In the genomic region with DNA sequence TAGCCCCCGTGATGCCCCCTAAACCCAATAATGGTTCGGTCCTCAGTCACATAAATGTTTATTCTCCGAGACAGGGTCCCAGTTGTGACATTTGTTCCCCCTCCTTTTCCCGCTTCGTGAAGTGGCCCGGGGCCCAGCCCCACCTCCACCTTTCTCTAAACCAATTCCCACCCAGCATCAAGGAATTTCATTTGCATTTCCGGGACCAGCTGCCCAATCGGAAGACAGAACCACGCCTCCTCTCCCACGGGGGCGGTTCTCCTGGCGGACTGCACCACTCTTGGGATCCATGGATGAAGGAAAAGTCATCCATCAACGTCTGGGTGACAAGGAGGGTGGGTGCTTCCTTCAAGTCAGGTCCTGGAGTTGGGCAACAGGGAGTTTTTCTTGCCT, we compare ENCODE assay signal across 8 mouse cellular contexts. TPM values are rescaled to one million over a fixed set of nuclear protein-coding genes. Genes with fewer than 3 reads are reported as not detected.
DNase-seq lines count a peak whose midpoint lies in the region; ATAC-seq and TF ChIP-seq lines count a peak whose summit lies in the region.

No protein-coding gene starts in this region.

- 0 out of 2 replicates have a peak, but pooled peaks have one; percentile 18 for ATAC-seq in granulocyte monocyte progenitor cell, adult 5-6 weeks (replicated peaks; ENCODE audit: poor library complexity, severe bottlenecking)
- ATAC-seq in kidney, postnatal 0 days (replicated peaks; ENCODE audit: low FRiP score, low read depth) = peak; percentile 87
- ATAC-seq in limb, embryonic 13.5 days (ENCODE audit: low FRiP score, low read depth) = peak; percentile 76
- ATAC-seq in midbrain, embryonic 14.5 days (ENCODE audit: low FRiP score, low TSS enrichment) = peak; percentile 84

- WGBS in kidney, postnatal 0 days = 0% methylated on average over 13 of the region's 13 CpGs
- 0% methylated on average over 13 of the region's 13 CpGs for WGBS in limb, embryonic 13.5 days
- WGBS in midbrain, embryonic 14.5 days = 0% methylated on average over 13 of the region's 13 CpGs

- no peak for TF ChIP-seq CTCF in kidney, postnatal 0 days (IDR thresholded peaks at IDR 0.05; ENCODE audit: low read depth)

- H3K9ac ChIP-seq in kidney, postnatal 0 days (ENCODE audit: low read depth, low read length) = 0 out of 2 replicates have a peak overlapping the region, but pooled peaks have one; percentile 31
- H3K9ac ChIP-seq in limb, embryonic 13.5 days = peak overlapping the region; percentile 54; the same call in 1 of the 2 replicates
- H3K9ac ChIP-seq in midbrain, embryonic 14.5 days (replicated peaks; ENCODE audit: low read length) = peak overlapping the region; percentile 68

- peak; percentile 41 for DNase-seq in adrenal gland, adult 8-10 months
- peak; percentile 75 to 84 for DNase-seq in cerebellum, postnatal 25 days
- peak; percentile 94 for DNase-seq in kidney, postnatal 0 days (ENCODE audit: low spot score)
- peak; percentile 93 for DNase-seq in midbrain, embryonic 14.5 days
- DNase-seq in testis, postnatal 14 days (ENCODE audit: low spot score) = peak; percentile 83
- DNase-seq in urinary bladder, postnatal 25 days (ENCODE audit: low spot score) = no peak

- peaks cover 21% of the 10 kb centered on the region for H3K4me1 ChIP-seq in kidney, postnatal 0 days (replicated peaks; ENCODE audit: insufficient read depth, low read length)
- peaks cover 25% of the 10 kb centered on the region for H3K4me1 ChIP-seq in limb, embryonic 13.5 days
- peaks cover 20% of the 10 kb centered on the region for H3K4me1 ChIP-seq in midbrain, embryonic 14.5 days (ENCODE audit: control insufficient read depth, insufficient read depth, low read length)

- peak overlapping the region; percentile 40 for H3K4me3 ChIP-seq in kidney, postnatal 0 days (replicated peaks; ENCODE audit: low read depth, low read length)
- peak overlapping the region; percentile 46 for H3K4me3 ChIP-seq in limb, embryonic 13.5 days
- peak overlapping the region; percentile 64 for H3K4me3 ChIP-seq in midbrain, embryonic 14.5 days (replicated peaks; ENCODE audit: low read depth, low read length)

- peaks cover 26% of the 10 kb centered on the region for H3K27me3 ChIP-seq in kidney, postnatal 0 days (ENCODE audit: insufficient read depth, low read length)
- peaks cover 94% of the 10 kb centered on the region for H3K27me3 ChIP-seq in limb, embryonic 13.5 days
- no peaks in the 10 kb centered on the region for H3K27me3 ChIP-seq in midbrain, embryonic 14.5 days (ENCODE audit: control insufficient read depth, insufficient read depth, low read length)

- H3K9me3 ChIP-seq in kidney, postnatal 0 days (replicated peaks; ENCODE audit: low read length) = no peaks in the 10 kb centered on the region
- no peaks in the 10 kb centered on the region for H3K9me3 ChIP-seq in limb, embryonic 13.5 days
- no peaks in the 10 kb centered on the region for H3K9me3 ChIP-seq in midbrain, embryonic 14.5 days (ENCODE audit: control insufficient read depth, low read length)

- no peak overlapping the region for H3K27ac ChIP-seq in kidney, postnatal 0 days
- no peak overlapping the region for H3K27ac ChIP-seq in limb, embryonic 13.5 days
- peak overlapping the region; percentile 85 for H3K27ac ChIP-seq in midbrain, embryonic 14.5 days (replicated peaks; ENCODE audit: low read depth, low read length)

- peak overlapping the region; percentile 85 for H3K4me2 ChIP-seq in kidney, postnatal 0 days (ENCODE audit: low read length)
- H3K4me2 ChIP-seq in limb, embryonic 13.5 days (replicated peaks) = peak overlapping the region; percentile 90
- H3K4me2 ChIP-seq in midbrain, embryonic 14.5 days (ENCODE audit: low read length) = peak overlapping the region; percentile 86

- no peaks in the 10 kb centered on the region for H3K36me3 ChIP-seq in kidney, postnatal 0 days (ENCODE audit: insufficient read depth, low read length)
- no peaks in the 10 kb centered on the region for H3K36me3 ChIP-seq in limb, embryonic 13.5 days
- no peaks in the 10 kb centered on the region for H3K36me3 ChIP-seq in midbrain, embryonic 14.5 days (ENCODE audit: control insufficient read depth, insufficient read depth, low read length)

RNA-seq across cellular contexts. Expression of gene Shisa7, which starts 0.4 kb away (rescaled TPM):
- total RNA-seq in adrenal gland, adult 8-10 months (2022) = 1 to 10 TPM; 2.0 to 5.6 (median 4.0) TPM
- not detected in 2 replicates for total RNA-seq in granulocyte monocyte progenitor cell, adult 5-6 weeks (2014; fragmentation: Nextera tagmentation)
- not detected in 2 replicates for total RNA-seq in granulocyte monocyte progenitor cell, adult 5-6 weeks (2017)
- 0.62 and 0.67 TPM in 2 replicates for polyA plus RNA-seq in kidney, postnatal 0 days (2015; fragmentation: Nextera tagmentation; extraction: Ambion mirVana)
- 0.17 and 0.33 TPM in 2 replicates for polyA plus RNA-seq in limb, embryonic 13.5 days (2015; fragmentation: Nextera tagmentation; extraction: Ambion mirVana)
- 14.0 and 19.4 TPM in 2 replicates for polyA plus RNA-seq in midbrain, embryonic 14.5 days (2014; fragmentation: Nextera tagmentation; extraction: Ambion mirVana)

RNA-seq across cellular contexts. Expression of gene Isoc2b, which starts 25.1 kb away (rescaled TPM):
- total RNA-seq in adrenal gland, adult 8-10 months (2022) = 10 to 100 TPM; 14.0 to 28.7 (median 19.1) TPM
- total RNA-seq in granulocyte monocyte progenitor cell, adult 5-6 weeks (2014; fragmentation: Nextera tagmentation) = 11.8 and 13.2 TPM in 2 replicates
- total RNA-seq in granulocyte monocyte progenitor cell, adult 5-6 weeks (2017) = 43.0 and 72.6 TPM in 2 replicates
- 11.0 and 12.4 TPM in 2 replicates for polyA plus RNA-seq in kidney, postnatal 0 days (2015; fragmentation: Nextera tagmentation; extraction: Ambion mirVana)
- 5.6 and 6.4 TPM in 2 replicates for polyA plus RNA-seq in limb, embryonic 13.5 days (2015; fragmentation: Nextera tagmentation; extraction: Ambion mirVana)
- polyA plus RNA-seq in midbrain, embryonic 14.5 days (2014; fragmentation: Nextera tagmentation; extraction: Ambion mirVana) = 3.5 and 6.6 TPM in 2 replicates

RNA-seq across cellular contexts. Expression of gene Isoc2a, which starts 32.0 kb away (rescaled TPM):
- 10 to 100 TPM; 21.8 to 38.6 (median 30.3) TPM for total RNA-seq in adrenal gland, adult 8-10 months (2022)
- total RNA-seq in granulocyte monocyte progenitor cell, adult 5-6 weeks (2014; fragmentation: Nextera tagmentation) = 5.3 and 7.9 TPM in 2 replicates
- 7.9 and 10.7 TPM in 2 replicates for total RNA-seq in granulocyte monocyte progenitor cell, adult 5-6 weeks (2017)
- polyA plus RNA-seq in kidney, postnatal 0 days (2015; fragmentation: Nextera tagmentation; extraction: Ambion mirVana) = 0.72 and 0.77 TPM in 2 replicates
- polyA plus RNA-seq in limb, embryonic 13.5 days (2015; fragmentation: Nextera tagmentation; extraction: Ambion mirVana) = 1.2 and 1.3 TPM in 2 replicates
- 0.43 and 0.54 TPM in 2 replicates for polyA plus RNA-seq in midbrain, embryonic 14.5 days (2014; fragmentation: Nextera tagmentation; extraction: Ambion mirVana)

RNA-seq across cellular contexts. Expression of gene Ube2s, which starts 32.5 kb away (rescaled TPM):
- 100 to 1,000 TPM in 3 of 4 experiments, 10 to 100 TPM in 1; 96.8 to 127 (median 118) TPM for total RNA-seq in adrenal gland, adult 8-10 months (2022)
- total RNA-seq in granulocyte monocyte progenitor cell, adult 5-6 weeks (2014; fragmentation: Nextera tagmentation) = 236 and 240 TPM in 2 replicates
- total RNA-seq in granulocyte monocyte progenitor cell, adult 5-6 weeks (2017) = 230 and 245 TPM in 2 replicates
- 198 and 203 TPM in 2 replicates for polyA plus RNA-seq in kidney, postnatal 0 days (2015; fragmentation: Nextera tagmentation; extraction: Ambion mirVana)
- 328 and 349 TPM in 2 replicates for polyA plus RNA-seq in limb, embryonic 13.5 days (2015; fragmentation: Nextera tagmentation; extraction: Ambion mirVana)
- polyA plus RNA-seq in midbrain, embryonic 14.5 days (2014; fragmentation: Nextera tagmentation; extraction: Ambion mirVana) = 290 and 338 TPM in 2 replicates

RNA-seq across cellular contexts. Expression of gene Rpl28, which starts 52.2 kb away (rescaled TPM):
- 100 to 1,000 TPM; 593 to 922 (median 693) TPM for total RNA-seq in adrenal gland, adult 8-10 months (2022)
- 1,827 and 2,944 TPM in 2 replicates for total RNA-seq in granulocyte monocyte progenitor cell, adult 5-6 weeks (2014; fragmentation: Nextera tagmentation)
- total RNA-seq in granulocyte monocyte progenitor cell, adult 5-6 weeks (2017) = 828 and 1,139 TPM in 2 replicates
- polyA plus RNA-seq in kidney, postnatal 0 days (2015; fragmentation: Nextera tagmentation; extraction: Ambion mirVana) = 453 and 480 TPM in 2 replicates
- polyA plus RNA-seq in limb, embryonic 13.5 days (2015; fragmentation: Nextera tagmentation; extraction: Ambion mirVana) = 290 and 292 TPM in 2 replicates
- polyA plus RNA-seq in midbrain, embryonic 14.5 days (2014; fragmentation: Nextera tagmentation; extraction: Ambion mirVana) = 149 and 188 TPM in 2 replicates

Comparison
In these comparisons a context has a peak if more than half of its experiments do, and no peak if none do; other contexts are left out.
1. ATAC-seq: peak in every context shown above with its lines; median percentile 87 in kidney, postnatal 0 days; 84 in midbrain, embryonic 14.5 days; 76 in limb, embryonic 13.5 days; 18 in granulocyte monocyte progenitor cell, adult 5-6 weeks.